Mouse (Mus musculus): ENCODE results near the gene Pcdh15. TPM values are rescaled to one million over a fixed set of nuclear protein-coding genes. Genes with fewer than 3 reads are reported as not detected.

Gene Pcdh15
- polyA plus RNA-seq, 1 experiment from 2014 or later: 0.78 TPM

DNA sequence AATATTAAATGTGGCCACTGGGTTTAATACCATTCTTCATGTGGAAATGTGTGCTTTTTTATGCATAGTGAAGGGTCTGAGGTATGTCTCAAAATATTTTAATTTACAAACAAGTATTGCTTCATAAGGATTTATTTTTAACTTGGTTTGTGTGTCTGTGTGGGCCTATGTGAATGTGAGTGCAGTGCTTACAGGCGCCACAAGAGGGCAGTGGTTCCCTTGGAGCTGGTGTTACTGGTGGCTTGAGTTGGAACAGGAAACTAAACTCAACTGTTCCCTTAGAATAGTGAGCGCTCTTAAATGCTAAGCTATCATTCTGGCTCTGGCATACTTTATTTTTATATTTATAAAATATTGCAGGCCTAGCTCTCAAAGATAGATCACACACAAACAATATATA is 6.8 kb downstream of the Pcdh15 start:
- ATAC-seq: no peak

DNA sequence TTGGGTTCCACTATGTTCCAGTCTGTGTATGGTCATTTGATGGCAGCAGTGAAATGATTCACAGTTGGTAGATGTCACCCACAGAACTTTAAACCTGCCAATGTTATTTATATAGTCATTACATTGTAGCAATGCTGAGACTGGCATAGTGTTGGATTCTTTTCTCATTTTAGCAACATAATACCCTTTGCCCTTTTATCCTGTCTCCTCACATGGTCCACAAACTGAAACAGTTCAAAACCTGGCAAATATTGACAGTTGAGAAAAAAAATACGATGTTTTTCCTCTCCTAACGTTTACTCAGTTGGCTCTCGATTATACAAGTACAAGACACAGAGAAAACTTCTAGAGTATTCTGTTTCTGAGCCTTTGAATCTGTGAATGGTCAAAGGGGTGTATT is 38.8 kb downstream of the Pcdh15 start:
- no peak overlapping the region for H3K9ac ChIP-seq (ENCODE audit: low read depth, low read length)
- H3K4me3 ChIP-seq (ENCODE audit: low read length): no peak overlapping the region
- 47% methylated on average over 3 of the region's 3 CpGs for WGBS
- no peak overlapping the region for H3K27ac ChIP-seq (ENCODE audit: low read length)
- ATAC-seq: no peak
- H3K9me3 ChIP-seq (ENCODE audit: control insufficient read depth, low read length): no peaks in the 10 kb centered on the region
- no peaks in the 10 kb centered on the region for H3K4me1 ChIP-seq (ENCODE audit: control insufficient read depth, insufficient read depth, low read length)
- H3K27me3 ChIP-seq (replicated peaks; ENCODE audit: control insufficient read depth, insufficient read depth, low read length): no peaks in the 10 kb centered on the region
- no peak overlapping the region for H3K4me2 ChIP-seq (ENCODE audit: low read depth, low read length)
- no peaks in the 10 kb centered on the region for H3K36me3 ChIP-seq (ENCODE audit: control insufficient read depth, insufficient read depth, low read length)

More for the DNA sequence above, 6.8 kb downstream of the Pcdh15 start:
- H3K36me3 ChIP-seq (ENCODE audit: control insufficient read depth, insufficient read depth, low read length): no peaks in the 10 kb centered on the region
- no peaks in the 10 kb centered on the region for H3K9me3 ChIP-seq (ENCODE audit: control insufficient read depth, low read length)
- WGBS: 50% methylated on average over 2 of the region's 2 CpGs
- H3K9ac ChIP-seq (ENCODE audit: low read depth, low read length): no peak overlapping the region
- no peaks in the 10 kb centered on the region for H3K4me1 ChIP-seq (ENCODE audit: control insufficient read depth, insufficient read depth, low read length)
- no peak overlapping the region for H3K4me3 ChIP-seq (ENCODE audit: low read length)
- H3K27ac ChIP-seq (ENCODE audit: low read length): no peak overlapping the region
- peaks cover 4% of the 10 kb centered on the region; the same call in 1 of the 2 replicates for H3K27me3 ChIP-seq (replicated peaks; ENCODE audit: control insufficient read depth, insufficient read depth, low read length)
- no peak overlapping the region for H3K4me2 ChIP-seq (ENCODE audit: low read depth, low read length)

DNA sequence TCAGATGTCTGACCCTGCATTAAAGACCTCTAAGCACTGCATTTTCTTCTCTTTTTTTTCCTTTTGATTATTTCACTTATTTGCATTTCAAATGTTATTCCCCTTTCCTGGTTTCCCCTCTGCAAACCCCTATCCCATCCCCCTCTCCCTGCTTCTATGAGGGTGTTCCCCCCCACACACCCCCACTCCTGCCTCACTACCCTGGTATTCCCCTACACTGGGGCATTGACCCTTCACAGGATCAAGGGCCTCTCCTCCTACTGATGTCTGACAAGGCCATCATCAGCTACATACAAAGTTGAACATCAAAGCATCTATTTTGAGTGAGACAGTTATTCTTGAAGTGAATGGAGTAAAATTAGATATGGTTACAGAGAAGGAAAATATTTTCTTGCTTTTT is 48.4 kb downstream of the Pcdh15 start:
- Histone ChIP-seq H3K4me3 (ENCODE audit: low read length) (no peak overlapping the region), H3K27ac (ENCODE audit: low read length) (no peak overlapping the region)

DNA sequence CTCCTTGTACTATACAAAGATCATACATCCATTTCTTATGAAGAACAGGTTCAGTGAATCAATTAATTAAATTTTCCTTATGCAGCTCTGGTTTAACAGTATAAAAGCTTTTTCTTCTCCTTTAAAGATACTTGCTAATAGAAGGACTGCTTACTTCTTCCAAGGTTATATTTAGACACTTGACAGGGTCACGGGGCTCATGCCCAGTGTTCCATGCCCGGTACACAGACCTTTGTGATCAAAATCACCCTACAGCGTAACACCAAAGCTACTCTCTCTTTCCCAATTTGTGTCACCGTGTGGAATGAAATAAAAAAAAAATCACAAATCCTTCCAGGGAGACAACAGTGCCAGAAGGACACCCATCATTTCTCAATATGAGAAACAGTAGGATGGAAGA is 48.8 kb downstream of the Pcdh15 start:
- 82% methylated on average over 4 of the region's 4 CpGs for WGBS
- no peak for ATAC-seq
- no peak overlapping the region for H3K9ac ChIP-seq (ENCODE audit: low read depth, low read length)
- H3K9me3 ChIP-seq (ENCODE audit: control insufficient read depth, low read length): no peaks in the 10 kb centered on the region
- no peak overlapping the region for H3K4me3 ChIP-seq (ENCODE audit: low read length)
- H3K4me2 ChIP-seq (ENCODE audit: low read depth, low read length): no peak overlapping the region
- H3K27ac ChIP-seq (ENCODE audit: low read length): no peak overlapping the region
- H3K36me3 ChIP-seq (ENCODE audit: control insufficient read depth, insufficient read depth, low read length): no peaks in the 10 kb centered on the region
- no peaks in the 10 kb centered on the region for H3K4me1 ChIP-seq (ENCODE audit: control insufficient read depth, insufficient read depth, low read length)
- no peaks in the 10 kb centered on the region for H3K27me3 ChIP-seq (replicated peaks; ENCODE audit: control insufficient read depth, insufficient read depth, low read length)

More for the DNA sequence above, 48.4 kb downstream of the Pcdh15 start:
- ATAC-seq: no peak
- Histone ChIP-seq H3K9me3 (ENCODE audit: control insufficient read depth, low read length) (no peaks in the 10 kb centered on the region), H3K4me1 (ENCODE audit: control insufficient read depth, insufficient read depth, low read length) (no peaks in the 10 kb centered on the region), H3K4me2 (ENCODE audit: low read depth, low read length) (no peak overlapping the region), H3K9ac (ENCODE audit: low read depth, low read length) (no peak overlapping the region), H3K27me3 (replicated peaks; ENCODE audit: control insufficient read depth, insufficient read depth, low read length) (no peaks in the 10 kb centered on the region), H3K36me3 (ENCODE audit: control insufficient read depth, insufficient read depth, low read length) (no peaks in the 10 kb centered on the region)

DNA sequence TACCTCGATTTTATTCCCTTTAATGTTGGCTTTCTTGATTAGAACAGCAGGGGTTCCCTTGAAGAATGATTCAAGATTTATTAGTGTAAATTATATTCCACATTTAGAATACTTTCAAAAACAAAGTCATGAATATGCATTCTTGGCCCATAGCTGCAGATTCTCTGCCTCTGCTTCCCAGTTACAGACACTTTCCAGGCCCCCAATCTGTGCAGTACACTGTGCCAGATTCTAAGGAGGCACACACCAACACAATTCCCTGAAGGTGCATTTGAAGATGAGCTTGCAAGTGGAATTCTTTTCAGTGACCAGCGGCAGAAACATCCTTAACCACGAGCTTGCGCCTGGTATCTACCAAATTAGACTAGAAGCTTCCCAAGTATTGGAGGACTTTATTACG is 55.4 kb downstream of the Pcdh15 start:
- H3K4me2 ChIP-seq (ENCODE audit: low read depth, low read length): no peak overlapping the region
- H3K27ac ChIP-seq (ENCODE audit: low read length): no peak overlapping the region
- no peak overlapping the region for H3K4me3 ChIP-seq (ENCODE audit: low read length)
- H3K36me3 ChIP-seq (ENCODE audit: control insufficient read depth, insufficient read depth, low read length): no peaks in the 10 kb centered on the region
- no peaks in the 10 kb centered on the region for H3K4me1 ChIP-seq (ENCODE audit: control insufficient read depth, insufficient read depth, low read length)
- ATAC-seq: no peak
- no peak overlapping the region for H3K9ac ChIP-seq (ENCODE audit: low read depth, low read length)
- H3K9me3 ChIP-seq (ENCODE audit: control insufficient read depth, low read length): no peaks in the 10 kb centered on the region
- H3K27me3 ChIP-seq (replicated peaks; ENCODE audit: control insufficient read depth, insufficient read depth, low read length): no peaks in the 10 kb centered on the region
- WGBS: 85% methylated on average over 5 of the region's 5 CpGs

DNA sequence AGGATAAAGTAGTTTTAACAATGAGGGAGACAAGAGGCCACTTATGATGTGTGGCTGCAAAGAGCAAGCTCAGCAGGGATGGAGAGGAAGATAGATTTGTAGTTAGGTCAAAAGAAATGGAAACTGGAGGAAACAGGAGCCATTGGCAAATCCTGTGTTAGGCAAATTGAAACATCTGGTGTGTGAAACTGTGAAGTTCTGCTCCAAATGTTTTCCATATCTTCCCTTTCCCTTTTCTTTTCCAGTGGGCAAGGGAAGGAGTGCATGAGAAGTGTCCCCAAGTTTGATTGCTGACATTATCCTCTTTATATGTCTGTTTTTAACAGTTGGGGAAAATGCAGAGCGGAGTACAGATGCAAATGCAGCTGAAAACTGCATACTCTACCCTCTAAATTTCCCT is 62.6 kb downstream of the Pcdh15 start:
- H3K27ac ChIP-seq (ENCODE audit: low read length): no peak overlapping the region
- WGBS: 74% methylated on average over 1 of the region's 1 CpGs

DNA sequence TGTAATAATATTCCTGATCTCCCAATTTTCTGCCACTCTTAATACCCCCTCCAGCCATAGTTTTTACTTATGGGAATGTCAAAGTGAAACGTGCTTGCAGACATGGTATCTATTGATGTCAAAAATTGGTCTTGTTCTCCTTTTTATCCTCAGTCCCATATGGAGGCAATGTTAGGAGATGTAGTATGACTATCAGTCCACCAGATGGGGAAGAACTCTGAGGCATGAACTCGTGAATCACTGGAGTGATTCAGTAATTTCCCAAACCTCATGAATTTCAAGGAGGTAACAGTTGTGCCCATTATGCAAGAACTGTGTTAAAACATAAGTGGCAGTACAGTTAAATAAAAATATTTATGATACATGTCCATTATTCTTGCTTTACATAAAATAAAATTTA is 116.9 kb downstream of the Pcdh15 start:
- Histone ChIP-seq H3K27ac (ENCODE audit: low read length) (no peak overlapping the region), H3K4me2 (ENCODE audit: low read depth, low read length) (no peak overlapping the region), H3K27me3 (replicated peaks; ENCODE audit: control insufficient read depth, insufficient read depth, low read length) (no peaks in the 10 kb centered on the region), H3K36me3 (ENCODE audit: control insufficient read depth, insufficient read depth, low read length) (no peaks in the 10 kb centered on the region), H3K9ac (ENCODE audit: low read depth, low read length) (no peak overlapping the region), H3K4me3 (ENCODE audit: low read length) (no peak overlapping the region), H3K9me3 (ENCODE audit: control insufficient read depth, low read length) (no peaks in the 10 kb centered on the region), H3K4me1 (ENCODE audit: control insufficient read depth, insufficient read depth, low read length) (no peaks in the 10 kb centered on the region)
- 60% methylated on average over 2 of the region's 2 CpGs for WGBS
- ATAC-seq: no peak

More for the DNA sequence above, 62.6 kb downstream of the Pcdh15 start:
- no peak overlapping the region for H3K4me3 ChIP-seq (ENCODE audit: low read length)
- no peaks in the 10 kb centered on the region for H3K27me3 ChIP-seq (replicated peaks; ENCODE audit: control insufficient read depth, insufficient read depth, low read length)
- H3K4me1 ChIP-seq (ENCODE audit: control insufficient read depth, insufficient read depth, low read length): no peaks in the 10 kb centered on the region
- no peaks in the 10 kb centered on the region for H3K9me3 ChIP-seq (ENCODE audit: control insufficient read depth, low read length)
- H3K9ac ChIP-seq (ENCODE audit: low read depth, low read length): no peak overlapping the region
- no peak for ATAC-seq
- no peak overlapping the region for H3K4me2 ChIP-seq (ENCODE audit: low read depth, low read length)
- no peaks in the 10 kb centered on the region for H3K36me3 ChIP-seq (ENCODE audit: control insufficient read depth, insufficient read depth, low read length)

DNA sequence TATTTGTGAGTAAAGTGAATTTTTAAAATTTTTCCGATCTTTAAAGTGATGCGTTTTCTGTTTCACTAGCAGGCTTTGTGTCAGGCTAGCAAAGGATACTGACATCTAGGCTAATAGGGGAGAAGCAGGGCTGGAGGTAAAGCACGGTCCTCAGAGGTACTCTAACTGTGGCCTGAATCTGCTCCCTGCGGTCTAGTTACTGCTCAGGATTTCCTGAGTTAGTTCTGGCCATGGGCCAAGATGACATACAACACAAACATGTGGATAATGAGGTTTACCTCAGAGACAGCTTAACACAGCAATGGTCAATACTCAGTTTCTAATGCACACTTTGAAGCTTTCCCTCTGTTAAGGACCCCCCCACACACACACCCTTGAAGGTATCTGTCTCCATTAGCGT is 143.2 kb downstream of the Pcdh15 start:
- WGBS: 75% methylated on average over 5 of the region's 5 CpGs
- Histone ChIP-seq H3K27ac (ENCODE audit: low read length) (no peak overlapping the region), H3K9me3 (ENCODE audit: control insufficient read depth, low read length) (no peaks in the 10 kb centered on the region), H3K9ac (ENCODE audit: low read depth, low read length) (no peak overlapping the region), H3K4me2 (ENCODE audit: low read depth, low read length) (no peak overlapping the region), H3K4me3 (ENCODE audit: low read length) (no peak overlapping the region), H3K4me1 (ENCODE audit: control insufficient read depth, insufficient read depth, low read length) (no peaks in the 10 kb centered on the region), H3K36me3 (ENCODE audit: control insufficient read depth, insufficient read depth, low read length) (no peaks in the 10 kb centered on the region), H3K27me3 (replicated peaks; ENCODE audit: control insufficient read depth, insufficient read depth, low read length) (no peaks in the 10 kb centered on the region)
- ATAC-seq: no peak

DNA sequence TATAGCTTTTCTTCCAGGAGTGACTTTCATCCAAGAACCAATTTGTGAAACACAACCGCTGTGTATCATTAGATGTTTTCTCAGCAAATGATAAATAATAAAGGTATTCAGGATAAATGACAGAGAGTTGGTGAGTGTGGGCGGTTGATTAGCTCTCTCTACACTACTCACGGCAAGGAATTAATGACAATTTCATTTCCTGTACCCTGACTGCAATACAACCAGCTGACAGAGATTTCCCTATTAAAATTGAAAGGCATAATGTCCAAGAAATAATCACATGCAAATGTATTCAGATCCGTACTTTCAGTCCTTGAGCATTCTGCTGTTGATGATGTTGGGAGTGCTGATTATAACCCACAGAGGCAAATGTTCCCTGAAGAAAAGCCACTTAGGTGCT is 181.3 kb downstream of the Pcdh15 start:
- no peak for ATAC-seq
- H3K36me3 ChIP-seq (ENCODE audit: control insufficient read depth, insufficient read depth, low read length): no peaks in the 10 kb centered on the region
- no peak overlapping the region for H3K9ac ChIP-seq (ENCODE audit: low read depth, low read length)
- no peaks in the 10 kb centered on the region for H3K9me3 ChIP-seq (ENCODE audit: control insufficient read depth, low read length)
- H3K4me1 ChIP-seq (ENCODE audit: control insufficient read depth, insufficient read depth, low read length): no peaks in the 10 kb centered on the region
- H3K27me3 ChIP-seq (replicated peaks; ENCODE audit: control insufficient read depth, insufficient read depth, low read length): no peaks in the 10 kb centered on the region
- no peak overlapping the region for H3K4me2 ChIP-seq (ENCODE audit: low read depth, low read length)
- H3K4me3 ChIP-seq (ENCODE audit: low read length): no peak overlapping the region
- no peak overlapping the region for H3K27ac ChIP-seq (ENCODE audit: low read length)
- 85% methylated on average over 4 of the region's 4 CpGs for whole genome bisulfite sequencing

DNA sequence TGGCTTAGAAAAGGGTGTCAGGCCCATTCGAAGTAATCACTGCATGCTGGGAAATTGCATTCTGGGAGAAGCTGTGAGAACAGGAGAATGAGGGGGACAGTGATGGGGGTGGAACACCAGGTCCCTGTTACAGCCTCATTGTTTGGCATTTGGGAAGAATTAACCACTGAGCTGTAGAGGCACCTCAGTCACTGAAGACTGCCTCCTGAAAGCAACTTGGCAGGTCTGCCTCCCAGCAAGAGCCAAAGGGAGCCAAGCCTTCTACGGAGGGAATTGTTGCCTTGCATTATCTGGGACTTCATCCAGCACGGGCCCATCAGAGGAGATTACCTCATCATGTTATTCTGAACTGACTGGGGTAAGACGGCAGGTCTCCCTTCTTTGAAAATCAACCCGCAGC is 197.3 kb downstream of the Pcdh15 start:
- Histone ChIP-seq H3K4me1 (ENCODE audit: control insufficient read depth, insufficient read depth, low read length) (no peaks in the 10 kb centered on the region), H3K4me3 (ENCODE audit: low read length) (no peak overlapping the region), H3K36me3 (ENCODE audit: control insufficient read depth, insufficient read depth, low read length) (no peaks in the 10 kb centered on the region), H3K9ac (ENCODE audit: low read depth, low read length) (no peak overlapping the region), H3K9me3 (ENCODE audit: control insufficient read depth, low read length) (no peaks in the 10 kb centered on the region), H3K4me2 (ENCODE audit: low read depth, low read length) (no peak overlapping the region), H3K27me3 (replicated peaks; ENCODE audit: control insufficient read depth, insufficient read depth, low read length) (no peaks in the 10 kb centered on the region), H3K27ac (ENCODE audit: low read length) (no peak overlapping the region)
- no peak for ATAC-seq
- 60% methylated on average over 5 of the region's 5 CpGs for WGBS

Data from intestine, embryonic 16.5 days (tissue).